Mouse (Mus musculus) testis, postnatal 10 days (tissue): ENCODE measurements at regions not wholly inside any gene's neighbourhood (a gene's known extent, or its start where the extent isn't known, plus 50 kb on each side); places are given as distances from the start of the nearest gene placed in this dataset.

ENCODE experiments used
- DNase-seq: peaks from one replicate; pipeline ENCODE4 v3.0.0; 2021; ENCODE audit warnings: low spot score

DNA sequence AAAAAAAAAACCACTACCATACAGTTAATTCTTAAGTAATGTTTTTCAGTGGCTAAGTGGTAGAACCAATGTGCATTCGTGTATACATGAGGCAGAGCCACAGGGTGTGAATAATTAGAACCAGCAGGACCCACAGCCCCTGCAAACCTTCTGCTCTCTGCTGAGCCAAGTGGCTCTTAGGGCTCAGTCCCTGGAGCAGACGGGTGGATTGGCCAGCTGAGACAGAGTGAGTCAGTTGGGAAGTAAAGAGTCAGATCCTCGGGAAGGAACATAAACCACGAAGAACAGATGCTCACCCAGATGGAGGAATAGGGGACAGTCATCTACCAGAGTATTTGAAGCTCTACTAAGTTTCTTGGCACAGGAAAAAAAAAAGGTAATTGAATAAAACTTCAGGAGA is 293.1 kb downstream of the Basp1 start:
- DNase-seq: no peak

DNA sequence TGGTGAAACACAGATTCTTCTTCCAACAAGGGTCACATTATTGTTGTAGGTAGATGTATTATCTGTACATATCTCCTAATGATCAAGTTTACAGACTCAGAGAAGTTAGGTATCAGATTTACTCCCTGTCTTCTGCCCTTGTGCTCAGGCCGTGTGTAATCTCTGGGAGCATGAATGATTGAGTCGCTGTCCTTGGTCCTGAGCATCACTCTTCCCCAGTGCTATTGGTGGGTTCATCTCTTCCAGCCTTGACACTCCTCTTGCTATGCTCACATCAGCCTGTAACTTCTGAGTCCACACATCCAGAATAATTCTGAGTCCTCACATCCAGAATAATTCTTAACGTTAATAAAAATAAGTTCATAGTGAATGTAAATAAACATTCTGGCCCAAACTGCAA is 295.6 kb downstream of the Basp1 start:
- DNase-seq: peak; percentile 66

DNA sequence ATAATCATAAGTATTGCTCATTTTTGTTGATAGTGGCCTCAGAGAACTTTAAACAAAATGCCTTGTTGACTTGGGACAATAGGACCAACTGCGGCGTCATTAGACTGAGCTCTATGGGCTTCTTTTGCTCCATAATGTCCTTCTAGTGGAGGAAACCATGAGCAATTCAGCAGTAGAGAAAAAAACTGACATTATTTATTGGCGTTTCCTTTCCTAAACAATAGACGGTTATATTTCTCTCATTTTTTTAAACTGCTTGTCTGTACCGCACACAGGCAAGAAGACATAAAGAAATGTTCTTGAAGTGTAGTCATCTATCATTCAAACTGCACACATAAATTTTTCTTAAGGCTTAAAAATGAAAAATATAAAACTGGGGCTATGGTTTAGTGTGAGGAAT is 310.8 kb downstream of the Basp1 start:
- DNase-seq: no peak

DNA sequence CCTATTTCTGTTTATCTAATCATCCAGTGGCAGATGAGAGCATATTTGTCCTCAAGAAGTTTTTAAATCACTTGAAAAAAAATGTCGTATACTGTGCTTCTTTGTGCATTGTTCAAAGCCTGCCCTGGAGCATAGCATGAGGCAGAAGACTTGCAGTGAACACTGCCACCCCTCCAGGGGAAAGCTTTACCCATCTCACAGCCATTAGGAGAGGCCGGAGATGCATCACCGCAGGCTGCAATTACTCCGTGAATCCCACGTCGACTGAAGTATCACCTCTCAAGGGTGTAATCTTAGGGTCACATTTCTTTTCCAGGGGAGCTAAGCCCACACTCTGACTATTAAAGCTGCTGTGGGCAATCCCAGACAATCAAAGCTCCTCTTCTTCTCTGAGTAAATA is 319.8 kb downstream of the Basp1 start:
- DNase-seq: no peak

DNA sequence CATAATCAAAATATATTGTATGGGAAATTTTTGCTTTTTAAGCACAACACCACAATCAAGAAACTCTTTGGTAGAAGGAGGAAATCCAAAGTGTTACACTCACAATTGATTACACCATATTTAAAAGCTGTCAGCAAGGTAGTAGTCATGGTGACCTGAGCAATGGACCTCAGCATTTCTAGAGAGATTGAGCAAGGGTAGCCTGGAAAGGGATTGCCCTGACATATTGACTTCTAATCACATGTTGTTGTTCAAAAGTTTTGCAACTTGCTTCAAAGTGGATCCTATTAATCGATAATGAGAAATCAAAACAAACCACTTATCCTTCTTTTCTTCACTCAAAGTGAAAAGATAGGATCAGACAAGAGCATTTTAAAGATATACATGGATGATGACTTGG is 343.9 kb downstream of the Basp1 start:
- DNase-seq: no peak

DNA sequence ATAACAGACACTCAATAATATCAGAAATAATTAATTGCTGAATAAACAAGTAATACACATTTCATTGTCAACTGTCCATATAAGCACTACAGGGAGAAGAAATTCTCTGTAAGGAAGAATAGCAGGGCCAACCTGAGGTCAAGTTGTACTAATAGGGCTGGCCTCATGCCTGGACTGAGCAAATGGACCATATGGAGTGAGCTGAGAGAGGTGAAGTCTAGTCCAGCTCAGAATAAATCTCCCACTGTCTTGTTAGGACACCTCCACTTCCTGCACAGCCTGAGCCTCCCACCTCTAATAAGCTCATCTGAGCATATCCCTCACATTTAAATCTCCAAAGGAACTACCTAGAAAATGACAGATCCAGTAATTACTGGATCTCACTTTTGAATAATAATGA is 354.2 kb downstream of the Basp1 start:
- no peak for DNase-seq

DNA sequence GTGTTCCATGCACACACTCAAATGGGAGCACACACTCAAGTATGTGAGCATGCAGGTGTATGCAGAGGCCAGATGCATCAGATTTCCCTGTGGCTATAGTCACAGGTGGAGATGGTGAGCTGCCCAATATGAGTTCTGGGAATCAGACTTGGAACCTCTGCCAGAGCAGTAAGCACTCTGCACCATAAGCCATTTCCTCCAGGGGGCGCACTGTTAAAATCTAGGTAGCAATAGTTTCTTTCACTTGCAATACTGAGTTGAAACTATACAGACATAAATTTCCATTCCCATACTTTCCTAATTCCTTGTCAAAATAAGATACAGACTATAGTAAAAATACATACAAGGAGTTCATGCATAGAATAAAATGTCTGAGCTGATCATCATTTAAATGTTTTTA is 365.7 kb downstream of the Basp1 start:
- DNase-seq: peak; percentile 68

DNA sequence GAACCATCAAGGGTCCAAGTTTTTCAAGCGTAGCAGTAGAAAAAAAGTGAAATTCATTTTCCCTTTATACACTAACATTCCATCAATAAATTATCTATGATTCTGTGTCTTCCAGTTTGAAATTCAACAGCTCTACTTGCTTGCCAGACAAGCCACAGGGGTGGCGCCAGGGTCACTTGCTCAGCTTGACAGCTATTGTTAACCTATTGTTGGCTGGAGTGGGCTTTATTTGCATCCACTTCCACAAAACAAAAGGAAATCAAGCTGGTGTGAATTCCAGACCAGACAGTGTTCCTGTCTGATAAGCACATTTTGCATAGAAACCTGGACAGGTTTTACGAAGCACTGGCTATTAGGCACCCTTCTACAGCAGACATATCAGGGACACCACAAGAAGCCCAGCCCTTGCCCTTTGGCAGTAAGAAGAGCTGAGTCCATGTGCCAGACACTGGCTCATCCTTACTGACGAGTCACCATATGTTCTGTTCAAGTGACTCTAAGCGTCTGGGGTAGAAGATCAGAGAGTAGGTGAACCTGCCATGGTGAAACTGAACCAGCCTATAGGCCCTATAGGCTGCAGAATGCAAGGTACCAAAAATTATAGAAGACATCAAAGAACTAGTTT is 366.9 kb downstream of the Basp1 start:
- DNase-seq: no peak

DNA sequence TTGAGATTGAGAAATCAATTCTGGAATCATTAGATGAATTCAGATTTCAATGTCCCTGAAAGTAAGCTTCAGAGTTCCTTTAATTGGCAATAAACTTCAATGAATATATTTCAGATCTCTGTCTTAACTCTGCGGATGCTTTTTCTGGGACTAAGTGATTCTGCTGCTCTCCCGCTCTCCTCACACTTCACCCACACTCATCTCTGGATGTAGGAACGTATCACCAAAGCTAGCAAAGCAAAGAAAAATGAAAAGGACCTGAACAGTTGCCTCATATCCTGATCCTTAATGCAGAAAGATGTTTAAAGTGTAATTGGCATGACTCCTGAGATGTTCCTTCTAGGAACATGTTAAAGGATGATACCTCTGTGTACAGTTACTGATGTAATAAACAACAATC is 377.3 kb downstream of the Basp1 start:
- no peak for DNase-seq

DNA sequence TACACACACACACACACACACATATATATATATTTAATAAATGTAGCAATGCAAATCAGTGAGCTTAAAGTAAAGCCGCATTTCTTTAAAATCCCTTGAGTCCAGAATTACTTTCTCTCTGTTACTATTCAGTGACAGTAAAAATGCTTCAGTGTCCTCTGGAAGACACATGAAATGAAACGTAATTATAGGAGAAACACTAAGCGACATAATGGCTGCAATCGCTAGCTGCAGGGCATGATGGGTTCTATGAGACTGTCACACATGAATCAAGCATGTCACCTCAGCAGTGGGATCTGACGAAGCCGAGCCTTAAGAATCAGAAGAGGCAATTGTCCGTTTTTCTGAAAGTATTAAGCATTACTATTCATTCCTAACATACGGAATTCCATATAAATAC is 385.7 kb downstream of the Basp1 start:
- DNase-seq: no peak

DNA sequence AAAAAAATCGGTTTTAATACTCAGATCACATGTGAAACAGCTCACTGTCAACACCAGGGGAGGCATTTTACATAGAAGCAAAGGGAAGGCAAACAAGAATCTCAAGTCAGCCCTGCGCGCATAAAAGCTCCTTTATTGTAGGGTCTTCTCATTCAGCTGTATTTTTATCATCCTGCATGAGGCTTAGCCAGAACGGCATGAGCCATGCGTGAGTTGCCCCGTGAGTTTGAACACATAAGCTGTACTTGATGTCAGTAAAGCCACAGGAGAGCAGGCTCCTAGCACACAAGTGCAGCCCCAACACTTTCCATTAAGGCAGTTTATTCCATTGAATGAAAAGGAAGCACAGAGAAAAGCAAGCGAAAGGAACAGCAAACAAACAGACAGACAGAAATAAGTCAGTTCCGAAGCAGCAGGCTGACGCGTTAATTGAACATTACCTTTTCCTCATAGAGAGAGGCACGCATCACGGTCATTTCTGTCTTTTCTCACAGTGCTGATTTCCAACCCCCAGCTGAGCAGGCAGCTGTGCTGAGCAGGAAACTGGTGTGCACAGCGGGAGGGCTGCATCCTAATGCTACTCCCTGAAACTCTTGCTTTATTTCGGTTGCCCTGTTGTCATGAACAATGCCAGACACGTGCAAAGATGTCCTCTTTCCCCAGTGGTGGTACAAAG is 386.6 kb downstream of the Basp1 start:
- DNase-seq: no peak

DNA sequence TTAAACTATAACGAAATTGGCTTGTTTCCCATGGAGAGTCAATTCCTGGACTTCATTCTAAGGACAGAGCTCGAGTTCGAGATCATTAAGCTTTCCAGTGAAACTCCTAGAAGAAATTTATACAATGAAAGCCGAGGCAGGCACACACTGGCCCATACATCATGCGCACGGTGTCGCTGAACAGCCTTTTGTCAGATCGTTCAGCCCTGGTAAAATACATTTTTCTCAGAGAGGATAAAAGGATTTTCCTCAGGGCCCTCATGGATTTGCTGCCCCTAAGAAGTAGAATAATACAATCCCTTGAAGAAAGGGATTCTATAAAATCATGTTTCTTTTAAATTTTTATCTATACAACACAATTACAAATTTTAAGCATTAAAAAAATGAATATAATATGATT is 387.2 kb downstream of the Basp1 start:
- DNase-seq: no peak

DNA sequence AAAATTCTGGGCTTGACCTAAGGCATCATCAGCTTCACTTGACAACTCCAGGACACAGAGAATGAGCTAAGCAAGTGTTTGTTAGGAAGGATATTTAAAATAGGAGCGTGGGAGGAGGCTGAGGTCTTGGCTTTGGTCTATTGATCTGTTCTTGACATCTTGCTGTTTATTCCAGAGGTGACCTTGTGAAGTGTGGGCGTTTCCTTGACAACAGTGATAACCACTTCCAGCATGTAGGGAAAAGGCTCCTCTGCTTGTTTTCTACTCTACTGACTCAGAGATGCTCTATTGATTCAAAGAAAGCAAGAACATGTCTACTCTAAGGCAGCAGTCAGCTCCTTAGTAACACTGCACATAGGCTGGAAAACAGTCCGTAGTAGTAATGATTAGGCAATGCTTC is 392.6 kb downstream of the Basp1 start:
- no peak for DNase-seq

DNA sequence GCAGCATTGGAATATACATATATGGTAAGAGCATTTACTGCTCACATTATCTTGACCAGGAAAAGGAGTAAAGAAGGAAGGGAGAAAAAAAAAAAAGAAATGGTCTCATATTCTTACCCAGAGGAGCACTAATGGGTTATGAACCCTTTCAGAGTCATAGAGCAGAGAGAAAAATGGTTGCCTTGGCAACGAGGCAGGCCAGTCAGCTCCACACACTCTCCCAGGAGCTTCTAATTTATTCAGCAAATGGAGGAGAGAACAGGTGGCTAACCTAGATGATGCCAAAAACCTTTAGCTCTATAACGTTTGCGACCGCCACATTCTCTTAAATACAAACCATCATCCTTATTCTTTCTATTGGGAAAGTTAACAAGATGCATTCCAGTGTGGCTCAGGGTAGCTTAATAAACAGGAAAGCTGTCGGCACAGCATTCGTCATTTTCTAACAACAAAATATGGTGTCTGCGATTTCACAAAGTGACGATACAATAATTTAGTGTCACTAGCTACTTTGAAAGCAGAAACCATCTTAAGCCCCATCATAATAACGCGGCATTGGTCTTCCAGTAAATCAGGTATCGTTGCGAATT is 394.1 kb downstream of the Basp1 start:
- no peak for DNase-seq

DNA sequence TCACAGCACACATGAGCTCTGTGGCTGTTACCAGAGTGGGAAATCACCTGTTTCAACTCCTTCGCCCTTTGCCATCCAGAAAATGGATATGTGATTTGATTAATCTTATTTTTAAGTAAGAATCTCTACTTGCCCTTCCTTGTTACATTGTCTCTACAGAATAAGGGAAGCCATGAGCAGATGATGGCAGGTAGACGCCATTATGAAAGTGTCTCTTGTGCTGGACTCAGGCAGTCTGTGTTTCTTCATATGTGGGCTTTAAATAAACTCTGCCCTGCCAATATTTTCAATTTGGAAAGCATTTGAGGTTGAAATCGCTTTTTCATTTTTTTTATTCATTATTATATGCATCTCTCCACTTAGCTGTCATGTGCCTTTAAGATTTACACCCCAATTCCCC is 394.6 kb downstream of the Basp1 start:
- DNase-seq: no peak

DNA sequence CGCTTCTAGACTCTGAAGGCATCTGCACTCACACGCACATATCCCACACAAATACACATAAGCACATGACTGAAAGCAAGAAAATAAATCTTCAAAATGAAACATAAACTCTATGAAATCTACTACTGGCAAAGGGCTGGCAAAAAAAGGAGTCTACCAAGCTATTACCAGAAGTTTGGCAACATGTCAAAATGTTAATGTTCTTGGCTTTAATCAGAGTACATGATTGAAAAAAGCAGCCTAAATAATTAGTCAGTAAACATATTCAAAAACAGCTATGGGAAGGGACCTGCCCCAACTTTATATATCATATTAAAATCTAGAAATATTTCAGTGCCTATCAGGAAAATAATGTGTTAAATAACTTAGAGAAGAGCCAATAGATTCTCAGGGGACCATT is 405.8 kb downstream of the Basp1 start:
- DNase-seq: no peak

DNA sequence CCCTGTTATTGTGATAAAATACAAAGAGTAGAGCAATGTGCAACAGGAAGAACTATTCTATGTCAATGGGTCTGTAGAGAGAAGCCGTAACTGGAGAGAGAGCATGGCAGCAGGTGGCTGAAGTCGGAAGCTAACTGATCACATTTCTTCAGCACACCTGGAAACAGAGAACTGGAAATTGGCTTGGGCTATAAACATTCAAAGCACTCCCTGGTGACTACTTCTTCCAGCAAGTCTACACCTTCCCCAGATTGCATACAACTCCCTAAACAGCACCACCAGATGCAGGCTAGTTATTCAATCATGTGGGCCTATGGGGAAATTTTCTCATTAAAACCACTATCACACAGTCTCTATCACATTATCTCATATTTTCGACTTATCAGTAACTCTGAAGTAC is 413.4 kb downstream of the Basp1 start:
- no peak for DNase-seq

DNA sequence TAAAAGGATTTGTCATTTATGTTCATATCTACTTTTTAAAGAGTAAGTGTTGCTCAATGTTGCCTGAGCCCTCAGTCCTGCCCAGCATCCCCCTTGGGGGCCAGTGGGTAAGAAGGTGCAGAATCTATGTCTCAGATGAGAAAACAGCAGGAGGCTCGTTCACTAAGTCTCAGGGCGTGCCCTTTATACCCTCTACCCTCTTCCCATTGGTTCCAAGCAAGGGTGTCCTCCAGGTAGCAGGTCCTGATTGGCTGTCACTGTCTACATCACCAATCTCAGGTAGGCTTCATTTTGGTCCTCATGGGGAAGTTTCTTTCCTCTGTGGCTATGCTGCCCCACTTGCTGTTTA is 420.3 kb downstream of the Basp1 start:
- DNase-seq: no peak

DNA sequence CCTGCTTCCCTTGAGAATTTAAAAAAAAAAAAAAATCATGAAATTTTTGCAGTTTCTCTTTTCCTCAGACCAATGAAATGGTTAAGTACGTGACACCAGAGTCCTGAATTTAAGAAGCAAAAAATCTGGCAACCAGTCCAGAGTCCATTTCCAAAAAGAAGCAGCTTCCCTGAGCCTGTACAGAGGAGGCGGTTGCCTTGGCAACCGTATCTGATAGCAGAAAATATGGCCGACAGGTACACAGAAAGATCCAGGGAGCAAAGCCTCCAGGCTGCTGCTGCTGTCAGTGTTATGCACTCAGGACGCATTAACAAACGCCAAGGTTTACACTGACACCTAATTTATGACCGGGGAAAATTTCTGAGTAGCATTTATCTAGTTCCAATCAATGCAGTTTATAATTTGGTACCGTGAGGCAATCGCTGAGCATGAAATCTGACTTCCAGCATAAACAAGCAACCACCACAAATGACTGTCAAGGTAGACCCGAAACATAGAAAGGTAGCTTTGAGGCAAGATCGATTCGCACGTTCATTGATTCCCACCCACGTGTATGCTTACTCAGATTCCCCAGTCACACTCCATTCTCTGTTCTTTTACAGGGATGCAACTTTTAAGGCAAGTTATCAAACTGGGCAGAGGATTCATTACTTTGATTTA is 420.8 kb downstream of the Basp1 start:
- no peak for DNase-seq

DNA sequence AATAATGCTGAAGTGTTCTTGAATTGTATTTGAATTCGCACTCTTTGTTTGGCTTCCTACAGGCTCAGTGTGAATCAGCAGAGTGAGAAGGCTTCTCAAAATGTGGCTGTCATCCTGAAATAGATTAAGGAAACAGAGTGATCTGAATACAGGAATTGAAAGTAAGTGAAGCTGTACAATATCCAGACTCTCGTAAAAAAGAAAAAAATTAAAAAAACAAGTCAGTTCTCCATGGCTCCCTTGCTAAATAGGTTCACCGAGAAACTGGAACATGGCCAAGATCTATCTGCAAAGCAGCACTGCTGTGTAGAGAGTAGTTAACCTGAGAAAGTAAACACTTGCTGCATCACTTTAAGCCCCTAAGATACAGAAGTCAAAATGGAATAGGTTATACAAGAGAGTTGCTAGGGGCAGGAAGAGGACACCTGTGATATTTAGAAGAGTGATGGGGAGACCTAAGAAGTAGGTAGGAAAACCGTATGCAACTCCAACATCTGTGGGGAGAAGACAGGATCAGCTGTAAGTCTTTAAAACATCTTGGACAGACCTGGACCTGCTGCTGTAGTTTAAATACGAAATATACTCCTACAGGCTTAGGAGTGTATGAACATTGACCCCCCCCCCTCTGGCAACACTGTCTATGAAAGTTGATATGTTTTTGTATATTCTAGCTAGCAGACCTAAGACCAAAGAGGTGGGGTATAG is 423.3 kb downstream of the Basp1 start:
- no peak for DNase-seq

DNA sequence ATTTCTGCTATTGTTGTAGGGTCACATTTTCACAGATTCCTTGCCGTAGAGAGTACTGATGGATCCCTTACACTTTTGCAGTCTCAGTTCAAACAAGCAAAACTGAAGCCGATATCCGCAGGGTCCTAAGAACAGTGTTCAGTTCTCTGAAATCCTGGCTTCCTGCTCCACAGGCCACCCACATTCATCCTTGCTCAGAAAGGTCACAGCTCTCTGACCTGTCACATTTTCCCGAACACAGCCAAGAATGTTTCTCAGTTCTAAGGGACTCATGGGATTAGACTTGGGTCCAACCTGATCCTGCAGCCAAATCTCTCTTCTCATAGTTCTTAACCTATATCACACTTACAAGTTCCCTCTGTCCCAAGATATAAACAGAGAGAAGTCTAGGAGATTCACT is 432.7 kb downstream of the Basp1 start:
- no peak for DNase-seq

DNA sequence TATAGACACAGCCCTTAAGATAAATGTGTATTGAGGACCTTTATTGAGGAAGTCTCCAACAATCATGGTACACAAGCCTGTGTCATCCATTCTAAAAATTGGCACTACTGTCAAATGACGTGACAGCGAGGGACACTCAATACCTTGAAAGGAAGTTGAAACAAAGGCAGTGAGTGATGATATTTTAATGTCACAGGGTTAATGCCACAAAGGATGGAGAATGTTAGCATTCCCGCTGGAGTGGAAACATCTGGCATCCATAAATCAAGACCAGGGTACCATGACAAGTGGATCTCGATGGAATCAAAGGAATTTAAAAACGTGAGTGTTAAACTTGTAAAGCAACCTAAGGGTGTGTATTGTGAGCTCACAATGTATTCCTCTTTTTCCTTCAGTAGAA is 441.5 kb downstream of the Basp1 start:
- no peak for DNase-seq

DNA sequence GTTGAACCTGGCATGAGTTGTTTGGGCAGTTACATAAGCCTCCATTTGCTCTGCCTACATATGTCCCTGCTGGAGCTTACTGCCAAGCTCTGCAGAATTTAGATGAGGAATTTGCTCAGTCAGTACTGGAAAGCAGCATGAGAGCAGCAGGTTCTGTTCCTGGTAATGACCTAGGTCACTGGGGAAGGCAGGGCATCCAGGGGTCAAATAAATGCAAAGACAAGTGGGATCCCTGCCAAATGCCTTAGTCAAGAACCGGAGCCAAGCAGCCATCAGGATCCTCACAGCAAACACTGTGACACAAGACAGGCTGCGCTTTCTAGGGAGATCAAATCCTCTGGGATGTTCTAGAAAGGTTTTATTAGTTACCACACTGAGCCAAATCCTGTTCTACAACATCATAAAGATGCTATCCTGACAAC is 444.2 kb downstream of the Basp1 start:
- DNase-seq: no peak
